Mouse (Mus musculus) liver, embryonic 11.5 days (tissue): ENCODE measurements around the gene Ccdc92. TPM values are rescaled to one million over a fixed set of nuclear protein-coding genes. Genes with fewer than 3 reads are reported as not detected.

Experiments used
- ATAC-seq: fragments of 200-750 bp; cut with Nextera tagmentation; replicated peaks from 2 replicates; pipeline ENCODE4 v1.8.0; 2017; ENCODE audit warnings: moderate number of reproducible peaks, mild to moderate bottlenecking, moderate TSS enrichment, moderate library complexity; ENCODE audit not compliant: low FRiP score
- DNase-seq: peaks from one replicate; pipeline ENCODE4 v3.0.0-alpha.2; 2017; ENCODE audit warnings: low spot score
- H3K27ac ChIP-seq: fragments of 300-500 bp; sonication (generic); 2 replicates; pipeline ENCODE4 v1.5.1; 2014; ENCODE audit warnings: mild to moderate bottlenecking, low read depth, low read length, control low read depth
- H3K27me3 ChIP-seq: fragments of 300-500 bp; sonication (generic); replicated peaks from 2 replicates; pipeline ENCODE4 v1.6.1; 2014; ENCODE audit warnings: low read length, mixed read lengths; ENCODE audit not compliant: control insufficient read depth, insufficient read depth
- H3K36me3 ChIP-seq: fragments of 300-500 bp; sonication (generic); 2 replicates; pipeline ENCODE4 v1.6.1; 2014; ENCODE audit warnings: mild to moderate bottlenecking, low read length, moderate library complexity, mixed read lengths; ENCODE audit not compliant: control insufficient read depth, insufficient read depth
- H3K4me1 ChIP-seq: fragments of 300-500 bp; sonication (generic); replicated peaks from 2 replicates; pipeline ENCODE4 v1.6.1; 2014; ENCODE audit warnings: low read length, mixed read lengths; ENCODE audit not compliant: control insufficient read depth, insufficient read depth
- H3K4me2 ChIP-seq: fragments of 300-500 bp; sonication (generic); 2 replicates; pipeline ENCODE4 v1.6.1; 2014; ENCODE audit warnings: mild to moderate bottlenecking, control low read depth, moderate library complexity
- H3K4me3 ChIP-seq: fragments of 300-500 bp; sonication (generic); 2 replicates; pipeline ENCODE4 v1.5.1; 2014; ENCODE audit warnings: low read depth, low read length, control low read depth
- H3K9ac ChIP-seq: fragments of 300-500 bp; sonication (generic); 2 replicates; pipeline ENCODE4 v1.6.1; 2014; ENCODE audit warnings: low read depth, low read length, control low read depth
- H3K9me3 ChIP-seq: fragments of 300-500 bp; sonication (generic); 2 replicates; pipeline ENCODE4 v1.6.1; 2016; ENCODE audit warnings: low read length, inconsistent platforms, mixed read lengths; ENCODE audit not compliant: control insufficient read depth
- WGBS: fragments of 180-500 bp; shearing (Covaris S2); extraction: QIAGEN DNeasy Blood & Tissue Kit; methylation state at CpG from one replicate; pipeline ENCODE4 v1.1.7; 2014; 5-methylcytosine and 5-hydroxymethylcytosine counted together
- polyA plus RNA-seq: library from polyadenylated mRNA; unstranded; fragments of >200 nt; fragmentation: Nextera tagmentation; extraction: Ambion mirVana; gene quantifications from 2 replicates; pipeline ENCODE4 v1.2.1, GENCODE M21; 2014

The Ccdc92 gene
- polyA plus RNA-seq, result 4.1 and 4.4 TPM in 2 replicates

- WGBS, result 1% methylated on average over 91 of the region's 103 CpGs
- ATAC-seq (peak; percentile 97), DNase-seq (peak; percentile 98)
- Histone ChIP-seq H3K9me3 (no peaks in the 10 kb centered on the region), H3K36me3 (0 out of 2 replicates have a peak, but pooled peaks cover 3% of the 10 kb centered on the region), H3K27ac (peak within 1 kb of the TSS; percentile 76), H3K27me3 (peaks cover 31% of the 10 kb centered on the region), H3K4me1 (peaks cover 5% of the 10 kb centered on the region), H3K4me2 (peak within 1 kb of the TSS; percentile 88), H3K9ac (peak within 1 kb of the TSS; percentile 65), H3K4me3 (peak within 1 kb of the TSS; percentile 64)
Observed at GRCm38 (mm10) chr5:124862013-124862866, at the start of gene Ccdc92, which contains the start of gene Zfp664. Ccdc92 (minus strand) TSS chr5:124862424. Zfp664 (plus strand) TSS chr5:124862691.

- no peak overlapping the region for H3K4me3 ChIP-seq
- DNase-seq (peak; percentile 63), ATAC-seq (peak; percentile 54; the same call in 1 of the 2 replicates)
- no peaks in the 10 kb centered on the region for H3K4me1 ChIP-seq
- H3K36me3 ChIP-seq, result no peaks in the 10 kb centered on the region
- no peaks in the 10 kb centered on the region for H3K9me3 ChIP-seq
- no peak overlapping the region for H3K4me2 ChIP-seq
- no peak overlapping the region for H3K27ac ChIP-seq
- no peak overlapping the region for H3K9ac ChIP-seq
- no peaks in the 10 kb centered on the region; the same call in 1 of the 2 replicates for H3K27me3 ChIP-seq
- 14% methylated on average over 5 of the region's 5 CpGs for WGBS
Observed at GRCm38 (mm10) chr5:124908860-124909259, 46.6 kb upstream of the Ccdc92 start.

- DNase-seq (no peak), ATAC-seq (no peak)
- WGBS, result 64% methylated on average over 13 of the region's 13 CpGs
- no peak overlapping the region for H3K4me2 ChIP-seq
- H3K9me3 ChIP-seq, result no peaks in the 10 kb centered on the region
- no peak overlapping the region for H3K27ac ChIP-seq
- H3K9ac ChIP-seq, result no peak overlapping the region
- no peaks in the 10 kb centered on the region for H3K27me3 ChIP-seq
- no peaks in the 10 kb centered on the region for H3K36me3 ChIP-seq
- H3K4me3 ChIP-seq, result no peak overlapping the region
- H3K4me1 ChIP-seq, result no peaks in the 10 kb centered on the region
Observed at GRCm38 (mm10) chr5:124906890-124907289, 44.7 kb upstream of the Ccdc92 start.

GRCm38 (mm10) chr5:124903852-124904251 is 41.6 kb upstream of the Ccdc92 start:
- no peak overlapping the region for H3K4me3 ChIP-seq
- no peaks in the 10 kb centered on the region for H3K9me3 ChIP-seq
- ATAC-seq (no peak), DNase-seq (no peak)
- no peak overlapping the region for H3K9ac ChIP-seq
- 82% methylated on average over 4 of the region's 4 CpGs for WGBS
- H3K4me1 ChIP-seq, result peaks cover 4% of the 10 kb centered on the region; the same call in 1 of the 2 replicates
- H3K27me3 ChIP-seq, result no peaks in the 10 kb centered on the region
- no peaks in the 10 kb centered on the region for H3K36me3 ChIP-seq
- no peak overlapping the region for H3K4me2 ChIP-seq
- no peak overlapping the region for H3K27ac ChIP-seq

DNA sequence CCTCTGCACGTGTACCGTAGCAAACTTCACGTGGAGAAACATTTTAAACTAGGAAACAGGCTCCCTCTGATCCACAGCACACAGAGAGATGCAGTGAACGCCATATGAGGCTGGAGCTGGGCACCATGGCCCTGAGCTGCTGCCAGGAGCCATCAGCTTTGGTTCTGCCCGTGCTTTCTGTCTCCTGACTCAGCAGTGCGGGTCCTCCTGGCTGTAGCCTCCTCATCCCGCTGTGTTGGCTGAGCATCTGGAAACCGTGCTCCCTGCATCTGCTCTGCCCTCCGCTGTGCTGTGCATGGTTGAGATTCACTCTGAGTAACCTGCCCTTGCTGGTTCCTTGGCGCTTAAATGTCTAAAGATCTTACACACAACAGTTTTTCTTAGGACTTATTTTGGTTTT is 40.0 kb upstream of the Ccdc92 start:
- Histone ChIP-seq H3K4me3 (no peak overlapping the region), H3K36me3 (no peaks in the 10 kb centered on the region), H3K9me3 (no peaks in the 10 kb centered on the region), H3K27me3 (no peaks in the 10 kb centered on the region), H3K27ac (no peak overlapping the region), H3K4me1 (peaks cover 4% of the 10 kb centered on the region; the same call in 1 of the 2 replicates), H3K9ac (no peak overlapping the region), H3K4me2 (no peak overlapping the region)
- ATAC-seq, result no peak
- no peak for DNase-seq
- 82% methylated on average over 10 of the region's 10 CpGs for WGBS

DNA sequence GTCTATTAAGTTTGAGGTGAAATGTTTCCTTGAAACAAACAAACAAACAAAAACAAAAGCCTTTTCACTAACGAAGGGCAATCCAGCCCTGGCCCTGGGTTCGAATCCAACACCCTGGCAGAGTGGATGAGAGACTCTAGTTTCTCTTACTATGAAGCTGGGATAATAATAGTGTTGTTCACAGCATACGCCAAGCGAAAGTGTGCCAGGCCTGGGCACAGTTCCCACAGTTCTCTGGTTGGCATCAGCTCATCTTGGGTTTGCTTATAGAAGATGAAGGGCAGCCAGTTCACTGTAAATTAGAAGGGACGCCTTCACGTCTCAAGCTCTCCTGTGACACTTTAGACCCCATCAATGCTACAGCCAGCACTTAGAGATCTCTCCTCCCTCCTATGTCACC is 39.5 kb upstream of the Ccdc92 start:
- ATAC-seq, result no peak
- 85% methylated on average over 6 of the region's 6 CpGs for WGBS

DNA sequence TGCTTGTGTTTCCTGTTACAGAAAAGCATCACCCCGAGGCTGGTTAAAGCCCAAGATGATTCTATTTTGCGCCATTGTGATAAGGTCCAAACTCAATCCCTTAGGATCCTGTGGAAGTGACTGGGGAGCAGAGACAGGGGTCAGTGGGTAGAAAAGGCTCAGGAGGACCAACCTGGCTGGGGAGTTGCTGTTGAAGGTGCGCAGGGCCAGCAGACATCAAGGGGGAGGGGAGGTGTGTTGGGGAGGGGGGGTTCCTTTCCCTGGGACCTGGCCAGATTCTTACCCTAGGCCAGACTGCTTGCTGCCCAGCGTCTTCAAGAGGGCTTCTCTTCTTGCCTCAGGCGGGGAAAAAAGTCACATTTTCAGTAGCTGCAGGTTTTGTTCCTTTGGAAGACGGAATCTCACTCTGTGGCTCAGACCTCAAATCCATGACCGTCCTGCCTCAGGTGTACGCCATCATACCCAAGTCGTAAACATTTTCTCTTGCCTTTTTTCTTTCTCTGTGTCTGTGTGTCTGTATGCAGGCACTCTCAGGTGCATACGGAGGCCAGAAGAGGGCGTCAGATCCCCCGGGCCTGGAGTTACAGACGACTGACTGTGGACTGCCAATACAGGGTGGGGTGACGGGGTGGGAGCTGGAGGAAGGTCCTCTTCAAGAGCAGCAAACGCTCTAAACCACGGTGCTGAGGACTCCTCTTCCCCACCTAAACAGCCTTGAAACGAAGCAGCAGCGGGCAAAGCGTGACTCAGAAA is 38.7 kb upstream of the Ccdc92 start:
- 65% methylated on average over 19 of the region's 19 CpGs for WGBS
- Histone ChIP-seq H3K4me1 (peaks cover 4% of the 10 kb centered on the region; the same call in 1 of the 2 replicates), H3K27me3 (no peaks in the 10 kb centered on the region), H3K9me3 (no peaks in the 10 kb centered on the region), H3K27ac (no peak overlapping the region), H3K36me3 (no peaks in the 10 kb centered on the region), H3K9ac (no peak overlapping the region), H3K4me2 (no peak overlapping the region), H3K4me3 (no peak overlapping the region)
- ATAC-seq, result no peak
- DNase-seq, result no peak

More for the DNA sequence above, 39.5 kb upstream of the Ccdc92 start:
- Histone ChIP-seq H3K27ac (no peak overlapping the region), H3K4me3 (no peak overlapping the region), H3K4me2 (no peak overlapping the region), H3K9me3 (no peaks in the 10 kb centered on the region), H3K4me1 (peaks cover 4% of the 10 kb centered on the region; the same call in 1 of the 2 replicates), H3K36me3 (no peaks in the 10 kb centered on the region), H3K9ac (no peak overlapping the region), H3K27me3 (no peaks in the 10 kb centered on the region)
- DNase-seq, result no peak

GRCm38 (mm10) chr5:124899945-124900631 is 37.9 kb upstream of the Ccdc92 start:
- no peaks in the 10 kb centered on the region for H3K36me3 ChIP-seq
- peaks cover 4% of the 10 kb centered on the region; the same call in 1 of the 2 replicates for H3K4me1 ChIP-seq
- no peak overlapping the region for H3K27ac ChIP-seq
- no peak overlapping the region for H3K4me3 ChIP-seq
- no peaks in the 10 kb centered on the region for H3K27me3 ChIP-seq
- H3K9me3 ChIP-seq, result no peaks in the 10 kb centered on the region
- 36% methylated on average over 20 of the region's 20 CpGs for WGBS
- H3K9ac ChIP-seq, result no peak overlapping the region
- ATAC-seq, result no peak
- DNase-seq, result peak; percentile 80
- H3K4me2 ChIP-seq, result peak overlapping the region; percentile 43
